Mouse (Mus musculus): ENCODE measurements at regions not wholly inside any gene's neighbourhood (a gene's known extent, or its start where the extent isn't known, plus 50 kb on each side); places are given as distances from the start of the nearest gene placed in this dataset.
A peak's percentile ranks its signal among the peaks of the same experiment; 100 is the strongest.

- no peaks in the 10 kb centered on the region for H3K9me3 ChIP-seq (ENCODE audit: low read length)
- no peaks in the 10 kb centered on the region; the same call in 1 of the 2 replicates for H3K27me3 ChIP-seq (ENCODE audit: insufficient read depth, low read length)
- no peak overlapping the region for H3K4me2 ChIP-seq (replicated peaks; ENCODE audit: low read depth, low read length)
- no peaks in the 10 kb centered on the region for H3K36me3 ChIP-seq (ENCODE audit: insufficient read depth, low read length)
- no peaks in the 10 kb centered on the region for H3K4me1 ChIP-seq (ENCODE audit: insufficient read depth, low read length)
- no peak overlapping the region for H3K9ac ChIP-seq (replicated peaks; ENCODE audit: low read length)
- H3K4me3 ChIP-seq (ENCODE audit: low read length) = no peak overlapping the region
- WGBS = 97% methylated on average over 2 of the region's 2 CpGs
- ATAC-seq (ENCODE audit: low FRiP score, low TSS enrichment) = no peak
- no peak overlapping the region for H3K27ac ChIP-seq (ENCODE audit: low read length)
These were observed 226.4 kb downstream of the 3110018I06Rik start for GRCm38 (mm10) chr12:107714846-107715245.

GRCm38 (mm10) chr12:107715871-107716270, 227.4 kb downstream of the 3110018I06Rik start:
- ATAC-seq (ENCODE audit: low FRiP score, low TSS enrichment) = no peak
- no peak overlapping the region for H3K9ac ChIP-seq (replicated peaks; ENCODE audit: low read length)
- H3K36me3 ChIP-seq (ENCODE audit: insufficient read depth, low read length) = no peaks in the 10 kb centered on the region
- no peak overlapping the region for H3K27ac ChIP-seq (ENCODE audit: low read length)
- no peak overlapping the region for H3K4me3 ChIP-seq (ENCODE audit: low read length)
- H3K27me3 ChIP-seq (ENCODE audit: insufficient read depth, low read length) = no peaks in the 10 kb centered on the region; the same call in 1 of the 2 replicates
- 63% methylated on average over 6 of the region's 6 CpGs for WGBS
- H3K9me3 ChIP-seq (ENCODE audit: low read length) = no peaks in the 10 kb centered on the region
- H3K4me1 ChIP-seq (ENCODE audit: insufficient read depth, low read length) = no peaks in the 10 kb centered on the region
- no peak overlapping the region for H3K4me2 ChIP-seq (replicated peaks; ENCODE audit: low read depth, low read length)

GRCm38 (mm10) chr12:107720941-107721340, 232.5 kb downstream of the 3110018I06Rik start:
- WGBS = 49% methylated on average over 6 of the region's 6 CpGs
- H3K9me3 ChIP-seq (ENCODE audit: low read length) = no peaks in the 10 kb centered on the region
- ATAC-seq (ENCODE audit: low FRiP score, low TSS enrichment) = no peak
- no peak overlapping the region for H3K4me2 ChIP-seq (replicated peaks; ENCODE audit: low read depth, low read length)
- H3K27me3 ChIP-seq (ENCODE audit: insufficient read depth, low read length) = no peaks in the 10 kb centered on the region
- no peaks in the 10 kb centered on the region for H3K36me3 ChIP-seq (ENCODE audit: insufficient read depth, low read length)
- no peak overlapping the region for H3K27ac ChIP-seq (ENCODE audit: low read length)
- H3K4me1 ChIP-seq (ENCODE audit: insufficient read depth, low read length) = peaks cover 5% of the 10 kb centered on the region; the same call in 1 of the 2 replicates
- H3K9ac ChIP-seq (replicated peaks; ENCODE audit: low read length) = no peak overlapping the region
- no peak overlapping the region for H3K4me3 ChIP-seq (ENCODE audit: low read length)

GRCm38 (mm10) chr12:107723062-107723859, 234.8 kb downstream of the 3110018I06Rik start:
- Histone ChIP-seq H3K27ac (ENCODE audit: low read length) (no peak overlapping the region), H3K36me3 (ENCODE audit: insufficient read depth, low read length) (no peaks in the 10 kb centered on the region), H3K4me1 (ENCODE audit: insufficient read depth, low read length) (peaks cover 5% of the 10 kb centered on the region; the same call in 1 of the 2 replicates), H3K9ac (replicated peaks; ENCODE audit: low read length) (no peak overlapping the region), H3K4me2 (replicated peaks; ENCODE audit: low read depth, low read length) (no peak overlapping the region), H3K9me3 (ENCODE audit: low read length) (peaks cover 4% of the 10 kb centered on the region; the same call in 1 of the 2 replicates), H3K27me3 (ENCODE audit: insufficient read depth, low read length) (no peaks in the 10 kb centered on the region), H3K4me3 (ENCODE audit: low read length) (no peak overlapping the region)
- ATAC-seq (ENCODE audit: low FRiP score, low TSS enrichment) = peak; percentile 73; the same call in 1 of the 2 replicates
- WGBS = 53% methylated on average over 9 of the region's 9 CpGs

GRCm38 (mm10) chr12:107723860-107724320, 235.5 kb downstream of the 3110018I06Rik start:
- H3K4me3 ChIP-seq (ENCODE audit: low read length) = no peak overlapping the region
- no peak for ATAC-seq (ENCODE audit: low FRiP score, low TSS enrichment)

GRCm38 (mm10) chr12:107724467-107724866, 236.0 kb downstream of the 3110018I06Rik start:
- ATAC-seq (ENCODE audit: low FRiP score, low TSS enrichment) = no peak
- 24% methylated on average over 8 of the region's 8 CpGs for WGBS
- H3K9ac ChIP-seq (replicated peaks; ENCODE audit: low read length) = no peak overlapping the region

More at GRCm38 (mm10) chr12:107723860-107724320, 235.5 kb downstream of the 3110018I06Rik start:
- H3K4me2 ChIP-seq (replicated peaks; ENCODE audit: low read depth, low read length) = no peak overlapping the region
- H3K4me1 ChIP-seq (ENCODE audit: insufficient read depth, low read length) = peaks cover 5% of the 10 kb centered on the region; the same call in 1 of the 2 replicates
- H3K9me3 ChIP-seq (ENCODE audit: low read length) = peaks cover 4% of the 10 kb centered on the region; the same call in 1 of the 2 replicates
- H3K36me3 ChIP-seq (ENCODE audit: insufficient read depth, low read length) = no peaks in the 10 kb centered on the region
- H3K27me3 ChIP-seq (ENCODE audit: insufficient read depth, low read length) = no peaks in the 10 kb centered on the region
- H3K9ac ChIP-seq (replicated peaks; ENCODE audit: low read length) = no peak overlapping the region
- WGBS = 54% methylated on average over 14 of the region's 14 CpGs
- no peak overlapping the region for H3K27ac ChIP-seq (ENCODE audit: low read length)

GRCm38 (mm10) chr12:107728865-107729264, 240.4 kb downstream of the 3110018I06Rik start:
- no peaks in the 10 kb centered on the region for H3K27me3 ChIP-seq (ENCODE audit: insufficient read depth, low read length)
- H3K9ac ChIP-seq (replicated peaks; ENCODE audit: low read length) = no peak overlapping the region
- ATAC-seq (ENCODE audit: low FRiP score, low TSS enrichment) = no peak
- no peak overlapping the region for H3K4me3 ChIP-seq (ENCODE audit: low read length)
- peaks cover 5% of the 10 kb centered on the region; the same call in 1 of the 2 replicates for H3K4me1 ChIP-seq (ENCODE audit: insufficient read depth, low read length)
- WGBS = 72% methylated on average over 6 of the region's 6 CpGs
- no peaks in the 10 kb centered on the region for H3K36me3 ChIP-seq (ENCODE audit: insufficient read depth, low read length)
- H3K9me3 ChIP-seq (ENCODE audit: low read length) = peaks cover 11% of the 10 kb centered on the region
- H3K27ac ChIP-seq (ENCODE audit: low read length) = no peak overlapping the region
- H3K4me2 ChIP-seq (replicated peaks; ENCODE audit: low read depth, low read length) = no peak overlapping the region

More at GRCm38 (mm10) chr12:107724467-107724866, 236.0 kb downstream of the 3110018I06Rik start:
- Histone ChIP-seq H3K4me3 (ENCODE audit: low read length) (no peak overlapping the region), H3K27ac (ENCODE audit: low read length) (no peak overlapping the region), H3K9me3 (ENCODE audit: low read length) (peaks cover 4% of the 10 kb centered on the region; the same call in 1 of the 2 replicates), H3K4me1 (ENCODE audit: insufficient read depth, low read length) (peaks cover 5% of the 10 kb centered on the region; the same call in 1 of the 2 replicates), H3K36me3 (ENCODE audit: insufficient read depth, low read length) (no peaks in the 10 kb centered on the region), H3K27me3 (ENCODE audit: insufficient read depth, low read length) (no peaks in the 10 kb centered on the region), H3K4me2 (replicated peaks; ENCODE audit: low read depth, low read length) (no peak overlapping the region)

GRCm38 (mm10) chr12:107729301-107729700, 240.9 kb downstream of the 3110018I06Rik start:
- Histone ChIP-seq H3K4me2 (replicated peaks; ENCODE audit: low read depth, low read length) (no peak overlapping the region), H3K9me3 (ENCODE audit: low read length) (peaks cover 11% of the 10 kb centered on the region), H3K27me3 (ENCODE audit: insufficient read depth, low read length) (no peaks in the 10 kb centered on the region), H3K36me3 (ENCODE audit: insufficient read depth, low read length) (no peaks in the 10 kb centered on the region), H3K4me3 (ENCODE audit: low read length) (no peak overlapping the region), H3K27ac (ENCODE audit: low read length) (no peak overlapping the region), H3K9ac (replicated peaks; ENCODE audit: low read length) (no peak overlapping the region), H3K4me1 (ENCODE audit: insufficient read depth, low read length) (peaks cover 4% of the 10 kb centered on the region; the same call in 1 of the 2 replicates)
- WGBS = 74% methylated on average over 11 of the region's 11 CpGs
- ATAC-seq (ENCODE audit: low FRiP score, low TSS enrichment) = no peak

GRCm38 (mm10) chr12:107730940-107731339, 242.5 kb downstream of the 3110018I06Rik start:
- 71% methylated on average over 4 of the region's 4 CpGs for WGBS
- no peak for ATAC-seq (ENCODE audit: low FRiP score, low TSS enrichment)
- Histone ChIP-seq H3K4me2 (replicated peaks; ENCODE audit: low read depth, low read length) (no peak overlapping the region), H3K4me3 (ENCODE audit: low read length) (no peak overlapping the region), H3K36me3 (ENCODE audit: insufficient read depth, low read length) (no peaks in the 10 kb centered on the region), H3K9me3 (ENCODE audit: low read length) (peaks cover 11% of the 10 kb centered on the region), H3K27me3 (ENCODE audit: insufficient read depth, low read length) (no peaks in the 10 kb centered on the region), H3K4me1 (ENCODE audit: insufficient read depth, low read length) (no peaks in the 10 kb centered on the region), H3K27ac (ENCODE audit: low read length) (no peak overlapping the region), H3K9ac (replicated peaks; ENCODE audit: low read length) (no peak overlapping the region)

GRCm38 (mm10) chr12:107734536-107734935, 246.1 kb downstream of the 3110018I06Rik start:
- no peaks in the 10 kb centered on the region for H3K36me3 ChIP-seq (ENCODE audit: insufficient read depth, low read length)
- no peaks in the 10 kb centered on the region for H3K4me1 ChIP-seq (ENCODE audit: insufficient read depth, low read length)
- WGBS = 88% methylated on average over 6 of the region's 6 CpGs
- peaks cover 7% of the 10 kb centered on the region; the same call in 1 of the 2 replicates for H3K9me3 ChIP-seq (ENCODE audit: low read length)
- no peak overlapping the region for H3K9ac ChIP-seq (replicated peaks; ENCODE audit: low read length)
- no peak overlapping the region for H3K4me3 ChIP-seq (ENCODE audit: low read length)
- H3K4me2 ChIP-seq (replicated peaks; ENCODE audit: low read depth, low read length) = no peak overlapping the region
- no peak overlapping the region for H3K27ac ChIP-seq (ENCODE audit: low read length)
- ATAC-seq (ENCODE audit: low FRiP score, low TSS enrichment) = no peak
- H3K27me3 ChIP-seq (ENCODE audit: insufficient read depth, low read length) = no peaks in the 10 kb centered on the region
